In genomic region chr5:45097941-45098340, GRCm38 (mm10) we compare ENCODE assay signal across 25 mouse cellular contexts.
A peak's percentile ranks its signal among the peaks of the same experiment; 100 is the strongest.
DNase-seq lines count a peak whose midpoint lies in the region; ATAC-seq and TF ChIP-seq lines count a peak whose summit lies in the region.
"Had no signal": no experiment of that assay in that cellular context is flagged by ENCODE, and none has a peak within 500 bp of the region (broad histone marks: within the 10 kb centered on the region; RNA-seq: fewer than 3 reads in every experiment).

No protein-coding gene starts in this region.

- no peak for ATAC-seq in megakaryocyte-erythroid progenitor cell, adult 5-6 weeks (replicated peaks; ENCODE audit: low FRiP score, low TSS enrichment, poor library complexity, severe bottlenecking)
- ATAC-seq: hindbrain, postnatal 0 days; intestine, embryonic 16.5 days; liver, embryonic 12.5 days; midbrain, embryonic 16.5 days had no signal

- DNase-seq in 3T3-L1 (ENCODE audit: low read depth, low spot score) = peak; percentile 58
- peak; percentile 30 for DNase-seq in gastrocnemius, adult 18-20 months (ENCODE audit: low spot score)
- peak; percentile 5 for DNase-seq in lung, adult 2 months
- DNase-seq in lung, postnatal 14 days = peak; percentile 18
- no peak for DNase-seq in frontal cortex, adult 2 months (ENCODE audit: extremely low spot score in 1 of 2, low spot score in 1 of 2)
- no peak for DNase-seq in left cerebral cortex, postnatal 14 days (ENCODE audit: low spot score in 2 of 2)
- DNase-seq in urinary bladder, postnatal 14 days (ENCODE audit: low spot score) = no peak
- DNase-seq: adrenal gland, postnatal 10 days; B cell, adult 2 months; cerebellum, adult 2 months; cerebellum, postnatal 25 days; kidney, postnatal 36 days; thymus, postnatal 25 days had no signal

- intact Hi-C loops in left cerebral cortex, postnatal 14 days (cut with DNase I) = no loop called here

- TF ChIP-seq POLR2A in lung, adult 2 months (IDR thresholded peaks at IDR 0.05; ENCODE audit: borderline replicate concordance, extremely low read depth, low read depth, low read length) = no peak

- TF ChIP-seq CTCF in lung, adult 2 months (IDR thresholded peaks at IDR 0.05; ENCODE audit: insufficient read depth, low read length) = no peak

- H3K4me3 ChIP-seq in lung, adult 2 months (replicated peaks; ENCODE audit: extremely low read depth, low read depth, low read length) = no peak overlapping the region
- H3K4me3 ChIP-seq: embryonic facial prominence, embryonic 12.5 days; heart, embryonic 12.5 days; kidney, embryonic 15.5 days; limb, embryonic 13.5 days; liver, embryonic 12.5 days; midbrain, embryonic 10.5 days; myocyte; neural tube, embryonic 15.5 days had no signal

- WGBS in lung, adult 2 months = 70% methylated on average over 1 of the region's 1 CpGs

- no peaks in the 10 kb centered on the region for H3K4me1 ChIP-seq in lung, adult 2 months (ENCODE audit: control insufficient read depth, insufficient read depth, low read length)
- H3K4me1 ChIP-seq: heart, embryonic 12.5 days; liver, embryonic 12.5 days had no signal

Comparison
In these comparisons a context has a peak if more than half of its experiments do, and no peak if none do; other contexts are left out.
1. DNase-seq: peak in 3T3-L1 (single experiment), gastrocnemius, adult 18-20 months (single experiment), lung, adult 2 months (single experiment) and lung, postnatal 14 days (single experiment); none in frontal cortex, adult 2 months (0 of 2), left cerebral cortex, postnatal 14 days (0 of 2) and urinary bladder, postnatal 14 days (single experiment).